Mouse (Mus musculus): ENCODE measurements at regions not wholly inside any gene's neighbourhood (a gene's known extent, or its start where the extent isn't known, plus 50 kb on each side); places are given as distances from the start of the nearest gene placed in this dataset.

- TF ChIP-seq CTCF (IDR thresholded peaks at IDR 0.05; ENCODE audit: borderline replicate concordance, extremely low read depth, insufficient read depth, insufficient read length) = no peak
- TF ChIP-seq POLR2A (IDR thresholded peaks at IDR 0.05; ENCODE audit: borderline replicate concordance, extremely low read depth, insufficient read depth, insufficient read length, poor library complexity, severe bottlenecking) = no peak
These were observed 151.2 kb upstream of the Lhx5 start for GRCm38 (mm10) chr5:120280321-120280720.
